Mouse (Mus musculus): ENCODE measurements at regions not wholly inside any gene's neighbourhood (a gene's known extent, or its start where the extent isn't known, plus 50 kb on each side); places are given as distances from the start of the nearest gene placed in this dataset.

DNA sequence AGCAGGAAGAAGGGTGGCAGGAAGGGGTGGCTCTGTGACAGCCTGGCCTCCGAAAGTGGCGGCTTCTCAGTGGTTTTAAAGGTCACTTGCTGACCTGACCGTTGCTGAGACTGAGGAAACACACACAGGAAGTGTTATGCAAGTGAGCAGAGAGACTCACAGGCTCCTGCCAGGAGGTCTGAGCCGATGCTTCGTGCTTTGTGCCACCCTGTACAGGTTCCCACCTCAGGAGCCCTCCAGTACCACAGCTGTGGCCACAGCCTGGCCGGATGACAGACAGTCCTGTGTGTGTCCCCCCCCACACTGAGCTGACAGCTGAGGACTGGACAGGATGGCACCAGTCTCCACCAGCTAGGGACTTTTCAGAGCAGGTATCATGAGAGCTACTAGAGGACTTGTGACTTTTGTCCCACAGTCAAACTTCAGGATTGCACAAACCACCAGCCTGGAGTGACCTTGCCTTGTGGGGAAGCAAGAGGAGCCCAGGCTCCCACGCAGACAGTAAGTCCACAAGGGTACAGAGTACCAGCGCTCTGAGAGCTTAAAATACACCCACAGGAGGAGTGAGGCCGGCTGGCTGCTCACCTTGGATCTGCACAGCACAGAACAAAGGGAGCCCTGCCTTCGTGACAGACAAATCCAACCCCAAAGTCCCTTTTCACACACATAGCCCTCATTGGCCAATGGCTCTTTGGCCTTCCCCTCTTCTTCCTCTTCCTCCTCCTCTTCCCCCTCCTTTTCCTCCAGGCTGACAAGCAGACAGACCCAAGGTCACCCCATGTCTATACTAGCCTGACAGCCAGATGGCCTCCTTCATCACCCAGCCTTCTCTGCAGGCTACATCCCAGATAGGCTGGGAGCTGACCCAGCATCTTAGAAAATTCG, 158.1 kb upstream of the Rreb1 start:
- peak overlapping the region; percentile 79 for H3K27ac ChIP-seq
- no peaks in the 10 kb centered on the region for H3K79me2 ChIP-seq (ENCODE audit: inconsistent target)
- WGBS (ENCODE audit: missing documents) = 8% methylated on average over 11 of the region's 11 CpGs
- no peak overlapping the region for H3K4me3 ChIP-seq (ENCODE audit: inconsistent target)
- no peaks in the 10 kb centered on the region for H3K36me3 ChIP-seq (ENCODE audit: inconsistent target)

DNA sequence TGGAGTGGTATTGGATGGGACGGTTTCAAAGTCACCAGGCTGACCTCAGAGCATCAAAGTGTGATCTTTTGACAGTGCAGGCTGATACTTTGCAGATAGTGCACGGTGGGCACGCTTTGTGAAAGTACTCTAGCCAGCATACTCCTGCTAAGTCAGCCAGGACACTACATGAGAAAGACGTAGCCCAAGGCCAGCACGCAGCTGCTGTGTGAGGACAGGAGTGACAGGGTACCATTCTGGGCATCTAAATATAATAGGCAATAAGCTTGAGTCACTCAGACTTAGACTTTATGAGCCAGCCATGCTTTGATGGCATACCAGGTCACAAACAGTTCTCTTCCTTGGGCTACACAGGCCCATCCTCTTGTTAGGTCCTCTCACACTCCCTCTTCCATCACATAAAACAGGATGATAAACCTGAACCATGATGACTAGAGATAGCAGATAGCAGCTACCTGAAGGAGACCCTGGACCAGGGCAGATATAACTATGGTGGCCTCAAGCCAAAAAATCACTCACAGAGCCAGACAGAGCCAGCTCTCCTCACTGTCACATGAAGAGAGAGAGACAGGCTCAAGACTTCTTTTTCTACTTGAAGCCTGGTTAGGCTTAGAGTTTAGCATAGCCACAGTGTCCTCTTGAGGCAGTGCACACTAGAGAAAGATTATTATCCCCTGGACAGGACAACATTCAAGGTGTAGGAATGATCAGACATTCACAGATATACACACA, 156.7 kb upstream of the Rreb1 start:
- H3K4me3 ChIP-seq (ENCODE audit: inconsistent target) = no peak overlapping the region
- no peaks in the 10 kb centered on the region for H3K36me3 ChIP-seq (ENCODE audit: inconsistent target)
- no peaks in the 10 kb centered on the region for H3K79me2 ChIP-seq (ENCODE audit: inconsistent target)
- 96% methylated on average over 5 of the region's 5 CpGs for WGBS (ENCODE audit: missing documents)
- no peak overlapping the region for H3K27ac ChIP-seq

DNA sequence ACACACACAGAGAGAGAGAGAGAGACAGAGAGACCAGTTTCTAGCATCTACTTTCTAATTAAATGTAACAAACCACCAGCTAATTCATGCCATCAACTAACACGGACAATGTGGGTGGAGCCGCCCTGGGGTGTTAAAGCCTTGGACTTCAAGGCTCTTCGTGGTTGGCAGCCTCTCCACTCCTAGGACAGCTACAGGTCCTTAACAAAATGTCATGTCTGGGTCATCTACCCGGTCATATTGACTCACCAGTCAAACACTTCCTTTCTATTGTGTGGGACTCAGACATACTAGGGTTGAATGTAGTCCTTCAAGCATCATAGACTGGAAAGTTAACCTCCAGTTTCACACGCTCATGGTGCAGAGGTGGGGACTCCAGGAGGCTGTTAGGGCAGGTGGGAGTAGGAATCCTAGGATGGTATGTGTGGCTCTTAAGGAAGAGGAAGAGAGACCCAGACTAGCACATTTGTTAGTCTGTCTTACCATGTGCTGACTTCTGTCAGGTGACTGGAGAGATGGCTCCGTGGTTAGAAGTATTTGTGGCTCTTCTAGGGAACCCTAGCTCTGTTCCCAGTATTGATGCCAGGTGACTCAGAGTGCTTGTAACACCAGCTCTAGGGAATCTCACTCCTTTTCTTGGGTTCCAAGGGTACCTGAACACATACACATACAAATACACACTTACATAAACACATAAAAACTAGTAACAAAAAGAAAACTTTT, 155.7 kb upstream of the Rreb1 start:
- Histone ChIP-seq H3K79me2 (ENCODE audit: inconsistent target) (no peaks in the 10 kb centered on the region), H3K27ac (no peak overlapping the region), H3K36me3 (ENCODE audit: inconsistent target) (no peaks in the 10 kb centered on the region), H3K4me3 (ENCODE audit: inconsistent target) (no peak overlapping the region)
- WGBS (ENCODE audit: missing documents) = 54% methylated on average over 6 of the region's 6 CpGs

DNA sequence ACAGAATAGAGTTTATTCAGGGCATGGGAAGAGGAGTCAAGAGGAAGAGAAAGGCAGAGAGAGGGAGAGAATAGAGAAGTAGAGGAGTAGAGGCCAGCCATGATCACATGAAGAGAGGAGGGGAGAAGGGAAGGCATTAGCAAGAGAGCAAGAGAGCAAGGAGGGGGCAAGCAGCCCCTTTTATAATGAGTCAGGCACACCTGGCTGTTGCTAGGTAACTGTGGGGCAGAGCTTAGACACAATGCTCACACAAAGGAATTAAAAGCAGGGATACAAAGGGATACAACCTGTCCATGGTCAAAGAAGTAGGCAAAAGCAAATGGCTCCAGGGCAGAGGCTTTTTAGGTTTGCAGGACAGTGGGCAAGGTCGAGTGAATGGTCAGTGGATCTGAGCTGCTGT, 153.5 kb upstream of the Rreb1 start:
- Histone ChIP-seq H3K27ac (no peak overlapping the region), H3K36me3 (ENCODE audit: inconsistent target) (no peaks in the 10 kb centered on the region), H3K4me3 (ENCODE audit: inconsistent target) (no peak overlapping the region), H3K79me2 (ENCODE audit: inconsistent target) (no peaks in the 10 kb centered on the region)
- WGBS (ENCODE audit: missing documents) = 85% methylated on average over 1 of the region's 1 CpGs

DNA sequence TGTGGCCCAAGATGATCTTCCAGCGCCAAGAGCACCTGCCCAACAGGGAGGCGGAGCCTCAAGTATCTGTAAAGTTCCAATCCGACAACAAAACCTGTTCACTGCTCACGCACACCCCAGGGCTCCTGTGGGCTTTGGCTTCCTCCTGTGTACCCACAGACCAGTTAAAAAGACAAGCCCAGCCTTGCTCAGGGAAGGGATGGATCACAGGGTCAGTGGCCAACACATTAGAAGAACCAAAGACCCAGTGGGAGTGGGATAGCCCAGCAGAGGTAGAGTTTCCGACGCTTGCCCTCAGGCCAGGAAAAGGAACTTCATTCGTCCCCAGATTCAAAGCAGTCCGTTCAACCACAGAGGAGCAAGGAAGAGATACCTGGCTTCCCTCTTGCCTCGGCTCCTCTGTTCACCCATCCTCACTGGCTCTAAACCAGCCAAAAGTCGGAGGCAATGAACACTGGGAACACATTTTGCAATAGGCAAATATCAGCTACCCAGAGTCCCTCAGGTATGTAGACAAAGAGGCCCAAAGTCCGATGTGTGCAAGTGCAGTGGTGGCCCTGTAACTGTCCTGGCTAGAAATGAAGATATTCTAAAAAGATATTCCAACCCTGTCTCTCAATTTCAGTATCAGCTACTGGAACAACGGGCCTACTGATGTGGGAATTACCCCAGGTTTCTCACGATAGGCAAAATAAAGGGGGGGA, 152.5 kb upstream of the Rreb1 start:
- no peak overlapping the region for H3K27ac ChIP-seq
- no peaks in the 10 kb centered on the region for H3K36me3 ChIP-seq (ENCODE audit: inconsistent target)
- no peak overlapping the region for H3K4me3 ChIP-seq (ENCODE audit: inconsistent target)
- H3K79me2 ChIP-seq (ENCODE audit: inconsistent target) = no peaks in the 10 kb centered on the region
- 76% methylated on average over 13 of the region's 13 CpGs for WGBS (ENCODE audit: missing documents)

DNA sequence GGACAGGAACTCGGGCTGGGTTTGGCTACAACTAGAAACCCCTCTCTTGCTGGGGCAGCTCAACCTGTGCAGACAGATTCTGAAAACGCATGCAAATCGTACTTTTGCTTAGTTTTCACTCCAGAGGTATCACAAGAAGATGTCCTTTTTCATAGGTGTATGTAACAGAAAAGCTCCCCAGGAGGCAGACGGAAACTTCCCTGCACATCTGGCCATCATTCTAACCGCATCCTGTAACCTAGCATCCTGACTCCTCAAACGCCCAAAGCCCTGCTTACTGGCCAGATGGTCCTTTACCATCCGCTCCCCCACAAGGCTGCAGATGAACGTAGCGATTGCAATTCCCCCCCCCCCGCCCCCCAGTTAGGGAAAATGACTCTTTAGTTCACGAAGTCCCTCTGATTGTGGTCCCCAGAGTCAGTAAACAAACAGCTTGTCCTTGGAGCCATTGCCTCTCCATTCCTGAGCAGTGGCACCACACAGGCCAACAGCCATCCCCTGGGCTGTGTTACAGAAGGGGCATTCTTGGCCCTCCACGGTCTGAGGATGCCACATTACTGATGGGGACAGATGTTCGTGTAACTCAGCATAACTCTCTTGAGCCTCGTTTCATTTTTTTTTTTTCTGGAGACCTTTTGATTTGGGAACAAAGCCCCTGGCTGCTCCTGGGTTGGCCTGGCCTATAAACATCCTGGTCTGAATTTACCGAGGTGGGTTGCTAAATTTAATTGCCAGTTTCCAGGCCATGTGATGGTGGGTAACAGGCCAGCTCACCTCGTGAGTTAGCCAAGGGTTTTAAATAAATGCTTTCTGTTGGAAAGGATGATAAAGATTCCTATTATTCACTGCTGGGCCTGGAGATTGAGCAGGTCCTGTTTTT, 149.6 kb upstream of the Rreb1 start:
- WGBS (ENCODE audit: missing documents) = 78% methylated on average over 15 of the region's 16 CpGs
- Histone ChIP-seq H3K79me2 (ENCODE audit: inconsistent target) (no peaks in the 10 kb centered on the region), H3K4me3 (ENCODE audit: inconsistent target) (no peak overlapping the region), H3K27ac (no peak overlapping the region), H3K36me3 (ENCODE audit: inconsistent target) (no peaks in the 10 kb centered on the region)

DNA sequence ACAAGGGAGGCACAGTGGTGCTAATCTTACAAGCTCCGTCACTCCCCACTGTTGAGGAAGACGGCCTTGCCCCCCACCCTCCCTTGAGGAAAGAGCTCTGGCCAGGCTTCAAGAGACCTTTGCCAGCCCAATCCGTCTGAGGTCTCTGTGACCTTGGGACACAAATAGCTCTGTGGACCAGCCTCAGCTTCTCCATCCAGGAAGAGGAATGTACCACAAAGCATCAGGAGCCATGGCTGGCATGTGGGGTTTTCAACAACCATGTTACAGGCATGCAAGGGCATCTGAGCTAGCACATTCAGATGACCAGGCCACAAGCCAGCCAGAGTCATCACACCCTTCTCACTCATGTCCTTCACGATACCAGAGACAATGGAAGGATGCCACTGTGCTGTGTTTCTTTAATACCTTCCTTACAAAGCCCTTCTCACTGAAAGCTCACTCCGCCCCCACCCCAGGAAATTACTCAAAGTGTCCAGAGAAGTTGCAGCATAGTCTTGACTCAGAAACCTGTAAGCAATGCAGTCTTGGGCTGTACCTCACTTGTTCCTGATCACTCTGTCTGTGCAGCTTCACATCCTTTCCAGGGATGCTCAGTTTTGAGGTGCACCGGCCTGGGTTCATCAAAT, 148.8 kb upstream of the Rreb1 start:
- 85% methylated on average over 6 of the region's 6 CpGs for WGBS (ENCODE audit: missing documents)
- H3K36me3 ChIP-seq (ENCODE audit: inconsistent target) = no peaks in the 10 kb centered on the region
- no peak overlapping the region for H3K27ac ChIP-seq
- H3K4me3 ChIP-seq (ENCODE audit: inconsistent target) = no peak overlapping the region
- no peaks in the 10 kb centered on the region for H3K79me2 ChIP-seq (ENCODE audit: inconsistent target)

DNA sequence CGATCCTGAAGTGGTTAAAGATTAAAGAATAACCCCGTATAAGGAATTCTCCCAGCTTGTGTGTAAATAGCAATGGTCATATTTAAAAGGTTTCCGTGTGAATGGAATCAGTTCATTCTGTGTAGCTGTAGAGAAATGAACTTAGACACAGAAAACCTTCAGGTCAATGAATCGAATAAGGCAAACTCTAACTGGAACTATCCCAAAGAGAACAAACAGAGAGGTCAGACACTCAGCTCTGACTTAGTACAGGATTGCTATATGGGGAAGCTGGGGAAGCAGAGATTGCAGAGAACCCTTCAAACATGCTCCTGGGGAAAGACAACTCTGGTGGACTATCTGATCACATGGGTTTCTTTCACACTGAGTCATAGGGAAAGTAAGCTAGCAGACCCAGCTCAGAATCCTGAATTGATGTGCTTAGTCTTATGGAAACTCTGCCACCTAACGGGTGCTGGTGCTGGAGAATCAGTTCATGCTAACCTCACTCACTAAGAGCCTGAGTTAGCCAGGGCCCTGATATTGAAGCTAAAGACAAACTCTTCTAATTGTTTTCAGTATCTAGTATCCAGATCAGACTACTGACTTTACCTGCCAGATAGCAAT, 145.3 kb upstream of the Rreb1 start:
- WGBS (ENCODE audit: missing documents) = 96% methylated on average over 5 of the region's 5 CpGs
- Histone ChIP-seq H3K4me3 (ENCODE audit: inconsistent target) (no peak overlapping the region), H3K79me2 (ENCODE audit: inconsistent target) (no peaks in the 10 kb centered on the region), H3K36me3 (ENCODE audit: inconsistent target) (no peaks in the 10 kb centered on the region), H3K27ac (no peak overlapping the region)

DNA sequence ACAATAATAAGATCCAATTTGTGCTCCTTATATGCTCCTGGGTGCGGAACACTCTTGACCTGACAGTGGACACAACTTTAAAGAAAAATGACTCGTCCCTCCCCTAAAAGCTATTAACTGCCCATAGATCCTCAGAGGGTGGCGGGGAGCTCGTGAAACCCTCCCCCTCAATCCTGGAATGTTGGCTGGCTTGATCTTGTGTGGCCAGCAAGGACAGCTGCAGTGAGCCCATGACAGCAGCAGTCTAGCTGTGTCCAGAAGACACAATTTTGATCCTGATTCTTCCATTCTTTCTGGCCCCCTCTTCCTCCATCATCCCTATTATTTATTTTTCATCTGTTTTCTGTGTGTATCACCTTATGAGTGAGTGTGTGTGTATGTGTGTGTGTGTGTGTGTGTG, 141.8 kb upstream of the Rreb1 start:
- Histone ChIP-seq H3K27ac (no peak overlapping the region), H3K4me3 (ENCODE audit: inconsistent target) (no peak overlapping the region), H3K79me2 (ENCODE audit: inconsistent target) (no peaks in the 10 kb centered on the region), H3K36me3 (ENCODE audit: inconsistent target) (no peaks in the 10 kb centered on the region)
- 92% methylated on average over 4 of the region's 4 CpGs for WGBS (ENCODE audit: missing documents)

DNA sequence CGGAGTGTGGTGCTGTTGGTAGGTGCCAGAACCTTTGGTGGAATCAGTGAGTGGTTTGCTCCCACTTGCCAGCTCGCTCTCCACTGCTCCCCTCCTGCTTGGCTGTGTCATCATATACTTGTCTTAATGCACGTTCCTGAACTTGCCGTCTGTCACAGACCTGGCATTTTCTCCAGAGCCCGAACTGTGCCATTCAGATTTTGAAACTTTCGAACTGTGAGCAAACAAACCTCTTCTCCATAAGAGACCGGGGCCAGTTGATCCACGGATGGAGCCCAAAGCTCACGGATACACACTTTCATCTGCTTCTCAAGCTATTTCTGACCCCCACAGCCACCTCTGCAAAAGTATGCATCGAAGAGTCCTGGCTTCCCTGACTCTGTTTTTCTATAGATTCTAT, 141.0 kb upstream of the Rreb1 start:
- Histone ChIP-seq H3K36me3 (ENCODE audit: inconsistent target) (no peaks in the 10 kb centered on the region), H3K4me3 (ENCODE audit: inconsistent target) (no peak overlapping the region), H3K27ac (no peak overlapping the region), H3K79me2 (ENCODE audit: inconsistent target) (no peaks in the 10 kb centered on the region)
- WGBS (ENCODE audit: missing documents) = 94% methylated on average over 10 of the region's 10 CpGs

DNA sequence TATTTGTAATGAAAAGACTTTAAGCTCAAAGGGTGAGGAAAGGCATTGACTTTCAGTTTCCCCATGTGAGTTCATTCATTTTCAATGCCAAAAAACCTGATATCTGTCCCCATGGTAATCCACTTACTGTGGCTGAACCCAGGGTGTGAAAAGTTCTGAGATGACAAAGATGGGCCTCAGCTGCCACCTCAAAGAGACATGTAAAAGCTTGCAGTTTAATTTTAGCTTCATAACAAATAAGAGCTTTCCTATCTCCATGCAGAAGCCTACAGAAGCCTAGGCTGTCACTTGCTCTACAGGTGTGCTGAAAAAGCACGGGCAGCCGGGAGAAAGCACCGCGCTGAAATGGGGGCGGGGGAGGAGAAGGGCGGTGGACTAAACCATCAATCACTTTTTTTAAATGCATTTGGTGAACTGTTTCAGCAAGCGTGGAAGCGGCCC, 140.1 kb upstream of the Rreb1 start:
- no peaks in the 10 kb centered on the region for H3K79me2 ChIP-seq (ENCODE audit: inconsistent target)
- H3K4me3 ChIP-seq (ENCODE audit: inconsistent target) = no peak overlapping the region
- no peaks in the 10 kb centered on the region for H3K36me3 ChIP-seq (ENCODE audit: inconsistent target)
- H3K27ac ChIP-seq = no peak overlapping the region
- 75% methylated on average over 8 of the region's 8 CpGs for WGBS (ENCODE audit: missing documents)

DNA sequence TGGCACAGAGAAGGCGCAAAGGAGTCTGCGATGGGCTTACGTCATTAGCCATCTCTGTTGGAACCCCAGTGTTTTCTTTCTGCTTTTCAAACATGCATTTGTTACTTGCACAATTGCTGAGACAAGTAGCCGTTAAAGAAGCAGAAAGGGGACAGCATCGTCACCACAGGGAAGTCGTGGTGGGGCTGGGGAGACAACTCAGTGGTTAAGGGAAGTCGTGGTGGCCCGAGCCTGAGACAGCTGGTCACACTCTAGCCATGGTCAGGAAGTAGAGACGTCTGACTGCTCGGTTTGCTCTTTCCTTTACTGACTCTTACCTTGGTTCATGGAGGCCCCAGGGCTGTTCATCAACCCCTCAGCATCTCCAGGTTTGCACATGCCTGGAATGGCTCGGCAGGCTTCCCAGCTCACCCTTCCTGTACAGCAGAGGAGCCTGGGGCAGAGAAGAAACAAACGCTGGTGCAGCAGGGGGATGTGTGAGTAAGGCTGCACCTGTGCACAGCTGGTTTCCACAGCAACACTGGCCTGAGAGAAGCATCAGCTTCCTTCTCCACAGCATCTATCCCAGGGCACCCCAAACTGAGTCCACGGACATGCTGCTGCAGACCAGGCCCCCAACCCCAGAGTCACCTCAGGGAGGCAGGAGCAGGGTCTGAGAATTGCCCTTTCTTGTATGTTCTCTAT, 135.6 kb upstream of the Rreb1 start:
- Histone ChIP-seq H3K27ac (peak overlapping the region; percentile 51), H3K36me3 (ENCODE audit: inconsistent target) (no peaks in the 10 kb centered on the region), H3K4me3 (ENCODE audit: inconsistent target) (no peak overlapping the region), H3K79me2 (ENCODE audit: inconsistent target) (no peaks in the 10 kb centered on the region)
- 6% methylated on average over 13 of the region's 13 CpGs for WGBS (ENCODE audit: missing documents)
